ENCODE assay signal across 10 mouse cellular contexts in the genomic region with DNA sequence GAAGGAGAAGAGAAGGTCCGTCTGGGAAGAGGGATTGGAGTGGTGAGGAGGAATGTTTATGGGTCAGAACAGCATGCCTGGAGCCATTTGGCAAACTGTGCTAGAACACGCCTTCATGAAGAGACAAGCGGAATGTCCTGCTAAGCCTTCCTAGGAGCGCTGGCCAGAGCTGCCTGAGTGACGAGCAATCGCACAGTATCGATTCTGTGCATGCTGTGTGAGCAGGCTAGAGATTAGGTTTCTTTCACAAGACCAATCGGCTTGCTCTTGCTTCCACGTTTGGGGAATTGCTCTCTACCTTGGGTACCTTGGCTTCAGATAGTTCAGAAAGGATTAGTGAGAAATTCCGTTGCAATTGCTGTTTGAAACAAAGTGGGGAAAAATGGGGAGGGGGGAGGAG. TPM values are rescaled to one million over a fixed set of nuclear protein-coding genes. Genes with fewer than 3 reads are reported as not detected.
DNase-seq lines count a peak whose midpoint lies in the region; ATAC-seq lines count a peak whose summit lies in the region.
"Had no signal": no experiment of that assay in that cellular context is flagged by ENCODE, and none has a peak within 500 bp of the region (broad histone marks: within the 10 kb centered on the region; RNA-seq: fewer than 3 reads in every experiment).

No protein-coding gene starts in this region.

- H3K4me1 ChIP-seq in neural tube, embryonic 13.5 days (replicated peaks), result 0 out of 2 replicates have a peak, but pooled peaks cover 5% of the 10 kb centered on the region
- peaks cover 19% of the 10 kb centered on the region for H3K4me1 ChIP-seq in limb, embryonic 10.5 days

- H3K4me3 ChIP-seq in neural tube, embryonic 13.5 days, result no peak overlapping the region
- H3K4me3 ChIP-seq in limb, embryonic 10.5 days, result no peak overlapping the region
- H3K4me3 ChIP-seq: liver, embryonic 13.5 days had no signal

- no peak overlapping the region for H3K9ac ChIP-seq in neural tube, embryonic 13.5 days
- H3K9ac ChIP-seq: liver, embryonic 13.5 days had no signal

- H3K9me3 ChIP-seq in neural tube, embryonic 13.5 days, result no peaks in the 10 kb centered on the region
- H3K9me3 ChIP-seq in limb, embryonic 10.5 days (replicated peaks), result no peaks in the 10 kb centered on the region
- H3K9me3 ChIP-seq: liver, embryonic 13.5 days had no signal

- ATAC-seq in neural tube, embryonic 13.5 days (ENCODE audit: low read depth), result no peak
- ATAC-seq: CD4-positive, CD25-positive, alpha-beta regulatory T cell, adult 4 months had no signal

- peak; percentile 6 for DNase-seq in gastrocnemius, adult 18-20 months (ENCODE audit: low spot score)
- no peak for DNase-seq in gastrocnemius, adult 8-10 months (ENCODE audit: low spot score in 2 of 2)
- DNase-seq in neural tube, embryonic 10.5 days (ENCODE audit: extremely low spot score, low spot score), result no peak
- DNase-seq in limb, embryonic 10.5 days (ENCODE audit: low spot score), result peak; percentile 47
- peak; percentile 18 for DNase-seq in yolk sac, embryonic 10.5 days (ENCODE audit: low spot score)
- DNase-seq in frontal cortex, postnatal 36 days (ENCODE audit: low spot score in 2 of 2), result no peak
- no peak for DNase-seq in left cerebral cortex, adult 18-20 months (ENCODE audit: low spot score in 2 of 2)
- DNase-seq: liver, embryonic 13.5 days had no signal

- H3K27ac ChIP-seq in neural tube, embryonic 13.5 days (replicated peaks), result no peak overlapping the region
- 0 out of 2 replicates have a peak overlapping the region, but pooled peaks have one; percentile 36 for H3K27ac ChIP-seq in limb, embryonic 10.5 days
- H3K27ac ChIP-seq: liver, embryonic 13.5 days had no signal

- WGBS in neural tube, embryonic 13.5 days, result 54% methylated on average over 10 of the region's 10 CpGs
- 44% methylated on average over 10 of the region's 10 CpGs for WGBS in limb, embryonic 10.5 days

- no peaks in the 10 kb centered on the region for H3K27me3 ChIP-seq in neural tube, embryonic 13.5 days
- H3K27me3 ChIP-seq in limb, embryonic 10.5 days (ENCODE audit: low read depth, poor library complexity, severe bottlenecking), result no peaks in the 10 kb centered on the region
- H3K27me3 ChIP-seq: liver, embryonic 13.5 days had no signal

- peak overlapping the region; percentile 22; the same call in 1 of the 2 replicates for H3K4me2 ChIP-seq in neural tube, embryonic 13.5 days
- H3K4me2 ChIP-seq: liver, embryonic 13.5 days had no signal

- no peaks in the 10 kb centered on the region for H3K36me3 ChIP-seq in neural tube, embryonic 13.5 days
- no peaks in the 10 kb centered on the region for H3K36me3 ChIP-seq in limb, embryonic 10.5 days
- H3K36me3 ChIP-seq: liver, embryonic 13.5 days had no signal

RNA-seq across cellular contexts. Expression of a gene that starts 35.2 kb away (rescaled TPM):
- total RNA-seq in gastrocnemius, adult 18-20 months (2021), result 10 to 100 TPM; 34.0 to 49.2 TPM
- 10 to 100 TPM; 33.4 to 42.6 (median 37.6) TPM for total RNA-seq in gastrocnemius, adult 8-10 months (2022)
- 41.9 and 43.9 TPM in 2 replicates for polyA plus RNA-seq in neural tube, embryonic 13.5 days (2015; fragmentation: Nextera tagmentation; extraction: Ambion mirVana)
- polyA plus RNA-seq in limb, embryonic 10.5 days (2016; fragmentation: Nextera tagmentation; extraction: Ambion mirVana), result 53.5 and 66.9 TPM in 2 replicates
- 10 to 100 TPM; 19.3 to 20.2 TPM for total RNA-seq in left cerebral cortex, adult 18-20 months (2021)

Comparison
In these comparisons a context has a peak if more than half of its experiments do, and no peak if none do; other contexts are left out.
1. DNase-seq: peak in gastrocnemius, adult 18-20 months (single experiment), limb, embryonic 10.5 days (single experiment) and yolk sac, embryonic 10.5 days (single experiment); none in gastrocnemius, adult 8-10 months (0 of 2), neural tube, embryonic 10.5 days (single experiment), frontal cortex, postnatal 36 days (0 of 2) and left cerebral cortex, adult 18-20 months (0 of 2).